Comparison of ENCODE assay signal across 30 mouse cellular contexts in the genomic region with DNA sequence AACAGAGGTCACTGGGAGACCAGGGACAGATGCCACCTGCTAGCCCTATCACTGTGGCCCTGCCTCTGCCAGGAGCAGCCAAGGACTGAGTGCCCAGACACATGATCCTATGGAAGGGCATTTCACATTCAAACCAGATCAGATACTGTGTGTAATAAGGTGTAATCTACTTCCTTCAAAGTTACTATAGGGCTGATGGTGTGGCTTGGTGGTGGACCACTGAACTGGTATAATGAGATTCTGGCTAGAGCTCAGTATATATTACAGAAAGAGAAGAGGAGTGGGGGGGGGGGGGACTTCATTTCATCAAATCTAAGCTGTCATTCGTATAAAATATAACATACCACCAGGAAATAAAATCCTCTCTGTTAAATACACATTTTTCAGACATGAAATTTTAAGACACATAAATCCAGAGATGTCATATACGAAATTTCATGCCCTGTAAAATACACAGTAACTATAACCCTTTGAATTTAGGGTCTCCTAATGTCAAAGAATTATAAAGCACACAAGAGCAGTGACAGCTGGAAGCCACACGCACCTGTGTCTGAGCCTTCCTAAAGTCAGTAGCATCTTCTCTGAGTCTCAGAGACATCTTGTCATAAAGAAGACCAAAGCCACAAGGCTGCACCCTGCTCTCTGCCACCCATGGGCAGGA.
"Had no signal": no experiment of that assay in that cellular context is flagged by ENCODE, and none has a peak within 500 bp of the region (broad histone marks: within the 10 kb centered on the region; RNA-seq: fewer than 3 reads in every experiment).

No protein-coding gene starts in this region.

- H3K9ac ChIP-seq: heart, embryonic 12.5 days; heart, embryonic 13.5 days; heart, embryonic 15.5 days; hindbrain, embryonic 12.5 days; hindbrain, embryonic 13.5 days; hindbrain, embryonic 14.5 days; hindbrain, embryonic 15.5 days; intestine, embryonic 15.5 days; kidney, embryonic 15.5 days had no signal

- H3K27me3 ChIP-seq: heart, embryonic 15.5 days; hindbrain, embryonic 12.5 days; hindbrain, embryonic 15.5 days; intestine, embryonic 15.5 days; kidney, embryonic 15.5 days had no signal

- DNase-seq: heart, postnatal 10 days; heart, postnatal 14 days; heart, postnatal 36 days; heart, postnatal 4 days; kidney, adult 11 months; kidney, adult 18-20 months; kidney, adult 2 months; kidney, adult 8-10 months; kidney, adult 9 months; kidney, postnatal 10 days; kidney, postnatal 14 days; kidney, postnatal 36 days; kidney, postnatal 4 days; layer of hippocampus, adult 9-11 months; layer of hippocampus, postnatal 36 days had no signal

- H3K9me3 ChIP-seq: heart, embryonic 10.5 days; heart, embryonic 12.5 days; heart, embryonic 13.5 days; heart, embryonic 15.5 days; hindbrain, embryonic 10.5 days; hindbrain, embryonic 12.5 days; hindbrain, embryonic 13.5 days; hindbrain, embryonic 15.5 days; intestine, embryonic 15.5 days; kidney, embryonic 15.5 days had no signal

- H3K4me2 ChIP-seq: heart, embryonic 12.5 days; heart, embryonic 15.5 days; intestine, embryonic 15.5 days had no signal

- ATAC-seq: intestine, embryonic 15.5 days; intestine, embryonic 16.5 days; intestine, postnatal 0 days had no signal

- H3K27ac ChIP-seq: heart, embryonic 10.5 days; heart, embryonic 13.5 days; heart, embryonic 15.5 days; hindbrain, embryonic 10.5 days; hindbrain, embryonic 12.5 days; hindbrain, embryonic 14.5 days; hindbrain, embryonic 15.5 days; hindbrain, postnatal 0 days; intestine, embryonic 15.5 days; kidney, embryonic 15.5 days; kidney, postnatal 0 days had no signal

- H3K4me3 ChIP-seq: heart, embryonic 10.5 days; heart, embryonic 12.5 days; heart, embryonic 13.5 days; heart, embryonic 15.5 days; hindbrain, embryonic 12.5 days; intestine, embryonic 15.5 days; kidney, embryonic 15.5 days had no signal

- H3K36me3 ChIP-seq: heart, embryonic 10.5 days; heart, embryonic 12.5 days; heart, embryonic 13.5 days; heart, embryonic 15.5 days; hindbrain, embryonic 10.5 days; hindbrain, embryonic 12.5 days; hindbrain, embryonic 13.5 days; hindbrain, embryonic 15.5 days; intestine, embryonic 15.5 days had no signal
